Mouse (Mus musculus): ENCODE results near the gene Bbs5. TPM values are rescaled to one million over a fixed set of nuclear protein-coding genes. Genes with fewer than 3 reads are reported as not detected.
"Not testable (repeated sequence)": the region's sequence is repeated elsewhere in the genome, so short reads cannot be mapped to it uniquely, and the experiment has no call there.

Bbs5 gene
- polyA plus RNA-seq, 1 experiment from 2014 or later: 12.5 TPM

- WGBS: 90% methylated on average over 9 of the region's 9 CpGs
- H3K4me3 ChIP-seq (replicated peaks): no peak overlapping the region
- H3K27ac ChIP-seq: no peak overlapping the region
- H3K9me3 ChIP-seq: no peaks in the 10 kb centered on the region
- H3K9ac ChIP-seq: no peak overlapping the region
- no peaks in the 10 kb centered on the region for H3K36me3 ChIP-seq
- no peak for ATAC-seq (ENCODE audit: insufficient read depth, low FRiP score, low read depth)
- no peaks in the 10 kb centered on the region for H3K27me3 ChIP-seq (replicated peaks)
- H3K4me1 ChIP-seq: no peaks in the 10 kb centered on the region
- H3K4me2 ChIP-seq: no peak overlapping the region
Measured at GRCm38 (mm10) chr2:69675266-69675665, 28.3 kb downstream of the Bbs5 start.

DNA sequence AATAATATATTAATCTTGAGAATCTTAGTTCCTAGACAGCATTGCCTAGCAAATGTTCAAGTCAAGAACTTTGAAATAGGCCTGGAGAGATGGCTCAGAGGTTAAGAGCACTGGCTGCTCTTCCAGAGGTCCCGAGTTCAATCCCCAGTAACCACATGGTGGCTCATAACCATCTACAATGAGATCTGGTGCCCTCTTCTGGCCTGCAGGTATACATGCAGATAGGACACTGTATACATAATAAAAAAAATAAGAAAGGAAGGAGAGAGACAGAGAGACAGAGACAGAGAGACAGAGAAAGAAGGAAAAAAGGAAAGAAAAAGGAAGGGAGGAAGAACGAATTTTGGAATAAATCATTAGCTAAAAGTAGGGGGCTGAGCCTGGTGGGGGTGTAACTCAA is 29.7 kb downstream of the Bbs5 start:
- 54% methylated on average over 2 of the region's 2 CpGs for WGBS

DNA sequence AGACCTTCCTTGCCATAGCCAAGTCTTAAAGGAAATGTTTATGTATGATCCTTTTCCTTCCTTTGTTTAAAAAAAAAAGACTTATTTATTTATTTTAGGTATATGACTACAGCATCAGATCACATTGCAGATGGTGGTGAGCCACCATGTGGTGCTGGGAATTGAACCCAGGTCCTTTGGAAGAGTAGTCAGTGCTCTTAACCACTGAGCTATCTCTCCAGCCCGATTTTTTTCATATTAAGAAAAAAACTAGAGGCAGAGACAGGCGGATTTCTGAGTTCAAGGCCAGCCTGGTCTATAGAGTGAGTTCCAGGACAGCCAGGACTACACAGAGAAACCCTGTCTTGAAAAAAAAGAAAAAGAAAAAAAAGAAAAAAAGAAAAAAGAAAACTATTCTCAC is 30.2 kb downstream of the Bbs5 start:
- H3K27ac ChIP-seq; H3K4me1 ChIP-seq; H3K27me3 ChIP-seq (replicated peaks); ATAC-seq (ENCODE audit: insufficient read depth, low FRiP score, low read depth); H3K9me3 ChIP-seq; H3K4me3 ChIP-seq (replicated peaks); H3K4me2 ChIP-seq; H3K36me3 ChIP-seq; H3K9ac ChIP-seq: not testable (repeated sequence)
- WGBS: 88% methylated on average over 2 of the region's 2 CpGs

More for the DNA sequence above, 29.7 kb downstream of the Bbs5 start:
- Histone ChIP-seq H3K9ac (no peak overlapping the region), H3K4me2 (no peak overlapping the region), H3K9me3 (no peaks in the 10 kb centered on the region), H3K4me1 (no peaks in the 10 kb centered on the region), H3K27ac (no peak overlapping the region), H3K27me3 (replicated peaks) (no peaks in the 10 kb centered on the region), H3K36me3 (no peaks in the 10 kb centered on the region), H3K4me3 (replicated peaks) (no peak overlapping the region)
- no peak for ATAC-seq (ENCODE audit: insufficient read depth, low FRiP score, low read depth)

GRCm38 (mm10) chr2:69679990-69680389 is 33.0 kb downstream of the Bbs5 start:
- Histone ChIP-seq H3K27ac (no peak overlapping the region), H3K9ac (no peak overlapping the region), H3K4me3 (replicated peaks) (no peak overlapping the region), H3K4me2 (no peak overlapping the region), H3K9me3 (no peaks in the 10 kb centered on the region), H3K4me1 (no peaks in the 10 kb centered on the region), H3K36me3 (no peaks in the 10 kb centered on the region), H3K27me3 (replicated peaks) (no peaks in the 10 kb centered on the region)
- 60% methylated on average over 6 of the region's 6 CpGs for WGBS
- no peak for ATAC-seq (ENCODE audit: insufficient read depth, low FRiP score, low read depth)

GRCm38 (mm10) chr2:69681931-69682330 is 35.0 kb downstream of the Bbs5 start:
- Histone ChIP-seq H3K9ac (no peak overlapping the region), H3K36me3 (no peaks in the 10 kb centered on the region), H3K27ac (no peak overlapping the region), H3K27me3 (replicated peaks) (no peaks in the 10 kb centered on the region), H3K4me3 (replicated peaks) (no peak overlapping the region), H3K9me3 (no peaks in the 10 kb centered on the region), H3K4me1 (no peaks in the 10 kb centered on the region), H3K4me2 (no peak overlapping the region)
- WGBS: 90% methylated on average over 4 of the region's 4 CpGs
- no peak for ATAC-seq (ENCODE audit: insufficient read depth, low FRiP score, low read depth)

DNA sequence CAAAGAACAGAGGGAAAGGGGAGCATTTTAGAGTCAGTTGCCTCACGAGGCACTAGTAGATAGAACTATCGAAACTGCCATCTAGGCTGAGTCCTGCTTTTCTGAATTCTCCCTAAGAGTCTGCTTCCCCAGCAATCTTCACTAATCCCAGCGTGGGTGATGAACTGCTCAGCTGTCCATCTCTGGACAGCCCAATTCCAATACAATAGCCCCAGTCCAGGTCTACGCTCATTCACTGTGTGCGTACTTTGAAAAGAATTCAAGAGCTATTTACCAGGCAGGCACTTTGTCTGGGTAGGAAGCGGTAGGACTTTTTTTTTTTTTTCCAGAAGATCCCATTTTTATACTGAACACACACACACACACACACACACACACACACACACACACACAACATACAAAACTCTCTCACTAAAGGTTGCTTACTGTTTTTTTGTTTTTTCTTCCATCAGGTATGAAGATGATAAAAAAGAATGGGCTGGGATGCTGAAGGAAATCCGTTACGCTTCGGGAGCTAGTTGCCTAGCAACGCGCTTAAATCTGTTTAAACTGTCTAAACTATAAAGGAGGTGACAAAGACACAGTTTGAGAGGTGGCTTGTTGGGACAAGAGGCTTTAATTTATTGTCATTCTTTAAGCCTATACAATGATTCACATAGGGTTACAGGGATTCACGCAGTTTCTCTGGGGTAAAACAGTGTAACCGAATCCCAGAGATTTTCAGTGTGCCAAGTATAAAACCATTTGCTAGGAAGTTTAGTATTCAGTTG is 36.2 kb downstream of the Bbs5 start:
- no peaks in the 10 kb centered on the region for H3K4me1 ChIP-seq
- H3K36me3 ChIP-seq: no peaks in the 10 kb centered on the region
- 85% methylated on average over 13 of the region's 13 CpGs for WGBS
- no peak overlapping the region for H3K27ac ChIP-seq
- no peaks in the 10 kb centered on the region for H3K9me3 ChIP-seq
- ATAC-seq (ENCODE audit: insufficient read depth, low FRiP score, low read depth): no peak
- no peak overlapping the region for H3K4me2 ChIP-seq
- no peak overlapping the region for H3K9ac ChIP-seq
- no peaks in the 10 kb centered on the region for H3K27me3 ChIP-seq (replicated peaks)
- no peak overlapping the region for H3K4me3 ChIP-seq (replicated peaks)

- Histone ChIP-seq H3K27ac (no peak overlapping the region), H3K9ac (no peak overlapping the region), H3K36me3 (no peaks in the 10 kb centered on the region), H3K4me1 (no peaks in the 10 kb centered on the region), H3K27me3 (replicated peaks) (no peaks in the 10 kb centered on the region), H3K4me3 (replicated peaks) (no peak overlapping the region), H3K9me3 (no peaks in the 10 kb centered on the region), H3K4me2 (no peak overlapping the region)
- no peak for ATAC-seq (ENCODE audit: insufficient read depth, low FRiP score, low read depth)
- 90% methylated on average over 3 of the region's 3 CpGs for WGBS
Measured at GRCm38 (mm10) chr2:69684488-69684887, 37.5 kb downstream of the Bbs5 start.

- no peak overlapping the region for H3K27ac ChIP-seq
- no peaks in the 10 kb centered on the region for H3K4me1 ChIP-seq
- peaks cover 10% of the 10 kb centered on the region; the same call in 1 of the 2 replicates for H3K36me3 ChIP-seq
- H3K4me3 ChIP-seq (replicated peaks): no peak overlapping the region
- WGBS: 96% methylated on average over 3 of the region's 3 CpGs
- H3K9ac ChIP-seq: no peak overlapping the region
- H3K27me3 ChIP-seq (replicated peaks): no peaks in the 10 kb centered on the region
- H3K4me2 ChIP-seq: no peak overlapping the region
- ATAC-seq (ENCODE audit: insufficient read depth, low FRiP score, low read depth): no peak
- no peaks in the 10 kb centered on the region for H3K9me3 ChIP-seq
Measured at GRCm38 (mm10) chr2:69690214-69690613, 43.2 kb downstream of the Bbs5 start.

- no peak overlapping the region for H3K9ac ChIP-seq
- no peaks in the 10 kb centered on the region for H3K9me3 ChIP-seq
- no peak overlapping the region for H3K4me2 ChIP-seq
- no peak overlapping the region for H3K27ac ChIP-seq
- H3K27me3 ChIP-seq (replicated peaks): no peaks in the 10 kb centered on the region
- WGBS: 83% methylated on average over 6 of the region's 6 CpGs
- no peak overlapping the region for H3K4me3 ChIP-seq (replicated peaks)
- H3K36me3 ChIP-seq: peaks cover 10% of the 10 kb centered on the region; the same call in 1 of the 2 replicates
- H3K4me1 ChIP-seq: no peaks in the 10 kb centered on the region
- ATAC-seq (ENCODE audit: insufficient read depth, low FRiP score, low read depth): no peak
Measured at GRCm38 (mm10) chr2:69690843-69691242, 43.9 kb downstream of the Bbs5 start.

DNA sequence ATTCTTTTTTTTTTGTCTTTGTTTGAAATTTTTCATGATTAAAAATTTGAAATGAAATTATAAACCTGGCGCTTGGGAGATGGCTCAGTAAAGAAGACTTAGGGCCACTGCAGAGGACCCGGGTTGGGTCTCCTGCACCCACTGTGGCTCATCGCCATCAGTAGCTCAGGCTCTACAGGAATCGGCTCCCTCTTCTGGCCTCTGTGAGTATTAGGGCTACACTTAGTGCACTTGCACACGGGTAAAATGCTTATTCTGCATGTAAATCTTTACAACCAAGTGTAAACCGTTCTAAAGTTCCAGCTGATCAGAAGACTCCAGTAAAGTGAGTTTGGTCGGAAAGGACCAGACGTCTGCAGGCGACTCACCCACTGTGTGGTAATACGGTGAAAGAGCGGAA is 46.5 kb downstream of the Bbs5 start:
- H3K4me2 ChIP-seq: no peak overlapping the region
- H3K36me3 ChIP-seq: peaks cover 10% of the 10 kb centered on the region; the same call in 1 of the 2 replicates
- no peak for ATAC-seq (ENCODE audit: insufficient read depth, low FRiP score, low read depth)
- 89% methylated on average over 11 of the region's 11 CpGs for WGBS
- no peaks in the 10 kb centered on the region for H3K27me3 ChIP-seq (replicated peaks)
- H3K9ac ChIP-seq: no peak overlapping the region
- no peaks in the 10 kb centered on the region for H3K4me1 ChIP-seq
- H3K4me3 ChIP-seq (replicated peaks): no peak overlapping the region
- H3K9me3 ChIP-seq: no peaks in the 10 kb centered on the region
- no peak overlapping the region for H3K27ac ChIP-seq

- no peak overlapping the region for H3K4me3 ChIP-seq (replicated peaks)
- H3K36me3 ChIP-seq: no peaks in the 10 kb centered on the region
- no peaks in the 10 kb centered on the region for H3K9me3 ChIP-seq
- no peak overlapping the region for H3K27ac ChIP-seq
- no peaks in the 10 kb centered on the region for H3K4me1 ChIP-seq
- 94% methylated on average over 8 of the region's 8 CpGs for WGBS
- H3K27me3 ChIP-seq (replicated peaks): no peaks in the 10 kb centered on the region
- ATAC-seq (ENCODE audit: insufficient read depth, low FRiP score, low read depth): no peak
- H3K9ac ChIP-seq: no peak overlapping the region
- H3K4me2 ChIP-seq: no peak overlapping the region
Measured at GRCm38 (mm10) chr2:69700446-69700845, 53.5 kb downstream of the Bbs5 start.

DNA sequence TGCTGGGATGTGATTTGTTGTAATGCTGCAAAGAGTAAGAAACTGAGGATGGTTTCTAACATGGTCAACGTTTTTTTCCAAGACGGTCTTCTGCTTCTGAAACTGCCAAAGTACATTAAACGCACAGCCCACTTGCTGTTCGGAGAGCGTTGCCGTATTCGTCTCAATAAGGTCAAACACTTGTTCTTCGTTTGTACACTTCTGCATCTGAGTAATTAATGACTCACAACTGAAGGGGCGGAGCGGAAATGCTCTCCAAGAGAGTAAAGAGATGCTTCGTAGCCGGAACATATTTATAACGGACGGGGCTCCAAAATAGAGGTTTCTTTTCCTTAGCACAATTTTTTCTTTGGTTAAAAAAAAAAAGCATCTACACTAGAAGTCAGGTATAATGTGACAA is 65.2 kb downstream of the Bbs5 start:
- Histone ChIP-seq H3K4me3 (replicated peaks) (no peak overlapping the region), H3K36me3 (no peaks in the 10 kb centered on the region; the same call in 1 of the 2 replicates), H3K4me2 (peak overlapping the region; percentile 77), H3K9me3 (no peaks in the 10 kb centered on the region), H3K27ac (no peak overlapping the region), H3K9ac (no peak overlapping the region), H3K4me1 (no peaks in the 10 kb centered on the region), H3K27me3 (replicated peaks) (no peaks in the 10 kb centered on the region)
- WGBS: 84% methylated on average over 14 of the region's 14 CpGs
- ATAC-seq (ENCODE audit: insufficient read depth, low FRiP score, low read depth): no peak

All from stomach, embryonic 15.5 days (tissue).